Mouse (Mus musculus): ENCODE data around the gene Foxg1.
A peak's percentile ranks its signal among the peaks of the same experiment; 100 is the strongest.

Gene Foxg1

DNA sequence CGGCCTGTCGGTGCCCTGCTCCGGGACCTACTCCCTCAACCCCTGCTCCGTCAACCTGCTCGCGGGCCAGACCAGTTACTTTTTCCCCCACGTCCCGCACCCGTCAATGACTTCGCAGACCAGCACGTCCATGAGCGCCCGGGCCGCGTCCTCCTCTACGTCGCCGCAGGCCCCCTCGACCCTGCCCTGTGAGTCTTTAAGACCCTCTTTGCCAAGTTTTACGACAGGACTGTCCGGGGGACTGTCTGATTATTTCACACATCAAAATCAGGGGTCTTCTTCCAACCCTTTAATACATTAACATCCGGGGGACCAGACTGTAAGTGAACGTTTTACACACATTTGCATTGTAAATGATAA is 3.2 kb downstream of the Foxg1 start:
- DNase-seq (ENCODE audit: low spot score in 2 of 2) = no peak

DNA sequence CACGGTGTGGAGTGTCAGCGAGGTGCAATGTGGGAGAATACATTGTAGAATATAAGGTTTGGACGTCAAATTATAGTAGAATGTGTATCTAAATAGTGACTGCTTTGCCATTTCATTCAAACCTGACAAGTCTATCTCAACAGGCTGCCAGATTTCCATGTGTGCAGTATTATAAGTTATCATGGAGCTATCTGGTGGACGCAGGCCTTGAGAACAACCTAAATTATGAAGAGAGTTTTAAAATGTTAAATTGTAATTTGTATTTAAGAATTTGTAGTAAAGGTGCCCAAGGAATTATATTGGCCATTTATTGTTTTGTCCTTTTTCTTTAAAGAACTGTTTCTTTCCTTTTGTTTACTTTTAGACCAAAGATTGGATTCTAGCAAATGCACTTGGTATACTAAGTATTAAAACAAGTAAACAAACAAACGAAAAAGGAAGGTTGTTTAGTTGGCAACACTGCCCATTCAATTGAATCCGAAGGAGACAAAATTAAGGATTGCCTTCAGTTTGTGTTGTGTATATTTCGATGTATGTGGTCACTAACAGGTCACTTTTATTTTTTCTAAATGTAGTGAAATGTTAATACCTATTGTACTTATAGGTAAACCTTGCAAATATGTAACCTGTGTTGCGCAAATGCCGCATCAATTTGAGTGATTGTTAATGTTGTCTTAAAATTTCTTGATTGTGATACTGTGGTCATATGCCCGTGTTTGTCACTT is 3.8 kb downstream of the Foxg1 start:
- no peak for DNase-seq (ENCODE audit: low spot score in 2 of 2)

DNA sequence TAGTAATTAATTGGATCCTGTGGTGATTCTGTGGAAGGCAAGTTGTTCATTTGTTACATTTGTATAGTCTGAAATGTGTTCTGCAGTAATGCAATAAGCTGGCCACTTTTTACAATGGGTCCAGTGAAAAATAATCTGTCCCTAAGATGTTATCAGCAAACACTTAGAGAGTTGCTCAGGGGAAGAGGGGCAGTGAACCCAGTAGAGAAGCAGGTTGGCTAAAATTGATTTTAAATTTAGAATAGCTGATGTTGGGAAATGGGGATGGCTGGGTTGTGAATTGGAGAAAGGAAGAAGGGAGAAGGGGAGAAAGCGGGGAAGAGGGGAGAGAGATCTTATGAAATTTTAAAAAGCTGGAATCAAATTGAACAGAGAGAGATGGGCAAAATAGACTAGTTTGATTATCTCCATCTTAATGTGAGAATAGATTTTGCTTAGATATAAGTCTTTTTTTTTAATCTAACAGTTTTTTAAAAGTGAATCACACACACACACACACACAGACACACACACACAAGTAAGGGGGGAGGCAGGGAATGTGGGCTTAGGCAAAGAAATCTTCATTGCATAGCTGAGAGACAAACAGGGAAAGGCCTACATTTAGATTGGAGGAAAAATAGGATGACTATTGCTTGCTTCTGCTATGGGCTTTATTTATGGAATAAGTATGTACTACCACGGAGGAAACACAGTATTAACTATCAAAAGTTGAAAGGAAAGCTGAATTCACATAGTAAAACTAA is 5.6 kb downstream of the Foxg1 start:
- no peak for DNase-seq (ENCODE audit: low spot score in 2 of 2)

DNA sequence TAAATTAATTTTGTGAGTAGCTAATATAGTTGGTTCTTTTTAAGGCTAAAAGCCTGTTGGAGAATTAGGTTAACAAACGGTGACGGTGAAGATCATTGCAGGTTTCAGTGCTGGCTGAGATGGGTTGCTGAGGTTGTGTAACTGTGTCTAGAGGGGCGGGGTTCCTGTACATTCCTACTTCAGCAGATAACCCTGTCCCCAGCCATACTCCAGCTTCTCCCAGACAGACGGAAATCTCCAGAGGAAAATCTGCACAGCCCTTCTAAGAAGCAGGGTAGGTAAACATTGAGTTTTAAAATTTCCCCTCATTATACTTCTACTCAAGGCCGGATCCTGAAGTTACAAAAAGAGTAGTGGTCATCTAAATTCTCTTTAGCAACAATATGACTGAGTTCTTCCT is 7.2 kb downstream of the Foxg1 start:
- no peak for DNase-seq (ENCODE audit: low spot score in 2 of 2)

DNA sequence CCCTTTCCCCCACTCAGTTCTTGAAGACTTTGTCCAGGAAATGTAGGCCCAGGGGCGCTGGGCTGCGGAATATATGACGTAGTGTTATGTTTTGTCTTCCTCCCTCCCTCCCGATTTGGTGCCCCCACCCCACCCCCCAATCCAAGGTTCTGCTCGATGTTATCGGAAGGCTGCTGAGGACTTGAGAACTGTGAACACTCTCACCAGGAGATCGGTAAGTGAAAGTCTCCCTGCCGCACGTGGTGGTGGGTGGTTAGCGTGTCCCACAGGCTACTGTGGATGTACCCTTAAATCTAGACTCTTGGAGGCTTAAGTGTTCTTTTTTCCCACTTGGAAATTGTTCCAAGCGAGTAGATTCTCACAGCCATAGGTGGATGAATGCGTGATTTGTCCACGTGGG is 7.8 kb downstream of the Foxg1 start:
- DNase-seq (ENCODE audit: low spot score in 2 of 2) = no peak

DNA sequence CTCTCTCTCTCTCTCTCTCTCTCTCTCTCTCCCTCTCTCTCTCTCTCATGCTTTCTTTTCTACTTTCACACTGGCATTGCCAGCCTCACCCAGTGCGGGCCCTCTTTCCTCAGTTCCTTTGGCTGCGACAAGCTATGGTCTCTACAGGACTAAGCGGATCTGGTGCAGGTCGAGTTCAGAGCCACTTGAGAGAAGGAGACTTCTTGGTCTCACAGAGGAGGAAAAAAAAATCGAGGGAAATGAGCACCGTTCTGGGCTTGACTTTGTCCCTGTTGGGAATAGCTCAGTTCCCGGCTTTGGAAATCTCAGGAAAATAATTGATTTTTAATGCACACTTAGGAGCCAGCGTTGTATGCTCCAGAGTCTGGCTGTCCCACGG is 8.5 kb downstream of the Foxg1 start:
- DNase-seq (ENCODE audit: low spot score in 2 of 2) = no peak

DNA sequence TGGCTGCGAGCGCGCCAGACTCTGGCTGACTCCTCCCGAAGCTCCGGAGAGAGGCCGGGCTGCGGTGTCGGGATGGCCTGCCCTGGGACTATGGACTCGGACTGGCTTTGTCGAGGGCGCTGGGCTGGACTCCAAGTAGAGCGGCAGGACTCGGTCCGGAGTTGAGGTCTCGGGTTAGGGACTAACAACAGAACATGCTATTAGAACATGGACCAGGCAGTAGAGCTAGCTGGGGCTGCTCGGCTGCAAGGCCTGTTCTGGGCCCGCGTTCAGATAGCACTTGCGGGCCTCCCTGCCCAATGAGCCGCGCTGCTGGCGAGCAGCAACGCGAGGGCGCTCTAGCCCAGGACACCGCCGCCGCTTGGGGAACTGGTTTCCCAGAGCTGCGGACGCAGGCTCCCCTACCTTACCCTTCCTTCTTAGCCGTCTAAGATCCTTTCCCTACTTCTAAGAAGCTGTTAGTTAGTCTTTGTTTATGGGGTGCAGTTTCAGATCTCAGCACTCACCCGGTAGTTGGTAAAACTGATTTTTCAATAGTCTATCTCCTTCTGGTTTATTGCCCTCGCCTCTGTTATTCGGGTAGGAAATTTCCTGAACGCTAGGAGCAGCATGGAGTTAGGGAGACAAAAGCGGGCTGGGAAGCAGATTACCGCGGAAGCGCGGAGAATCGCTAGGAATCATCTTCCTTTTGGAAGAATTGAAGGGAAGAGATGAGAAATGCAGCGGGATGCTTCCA is 9.0 kb downstream of the Foxg1 start:
- DNase-seq (ENCODE audit: low spot score in 2 of 2) = peak in 1 of 2 experiments; percentile 62

DNA sequence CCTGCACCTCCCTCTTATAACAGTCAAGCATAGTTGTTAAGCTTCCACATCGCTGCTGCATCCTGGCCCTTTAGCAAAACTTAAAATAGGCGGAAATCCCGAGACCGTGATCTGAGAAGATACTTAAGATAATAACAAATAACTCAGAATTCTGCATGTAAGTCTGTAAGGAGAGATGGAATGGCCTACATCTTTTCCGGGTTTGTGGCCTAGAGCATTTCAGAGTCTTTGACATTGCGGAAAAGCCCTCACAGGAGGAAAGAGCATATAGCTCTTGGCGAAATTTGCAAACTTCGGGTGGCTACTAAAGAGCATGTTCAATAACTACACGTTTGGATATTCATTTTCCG is 9.6 kb downstream of the Foxg1 start:
- DNase-seq (ENCODE audit: low spot score in 2 of 2) = no peak

DNA sequence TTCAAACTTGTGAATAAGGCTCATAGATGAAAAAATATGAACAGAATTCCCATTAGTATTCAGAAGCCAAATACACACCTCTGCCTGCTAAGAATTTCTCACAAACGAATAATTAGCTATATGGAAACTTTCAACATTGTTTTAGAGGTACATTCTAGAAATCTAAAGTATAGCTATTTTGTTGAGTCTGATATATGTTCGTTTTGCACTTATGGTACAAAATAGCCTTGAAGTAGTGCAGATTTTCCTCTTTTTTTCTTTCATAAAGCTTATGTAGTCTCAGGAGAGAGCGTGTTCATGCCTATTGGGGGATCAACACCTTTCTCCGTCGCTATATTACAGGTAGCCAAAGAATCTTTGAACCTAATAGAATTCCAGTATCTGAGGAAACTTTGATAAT is 10.4 kb downstream of the Foxg1 start:
- DNase-seq (ENCODE audit: low spot score in 2 of 2) = no peak

DNA sequence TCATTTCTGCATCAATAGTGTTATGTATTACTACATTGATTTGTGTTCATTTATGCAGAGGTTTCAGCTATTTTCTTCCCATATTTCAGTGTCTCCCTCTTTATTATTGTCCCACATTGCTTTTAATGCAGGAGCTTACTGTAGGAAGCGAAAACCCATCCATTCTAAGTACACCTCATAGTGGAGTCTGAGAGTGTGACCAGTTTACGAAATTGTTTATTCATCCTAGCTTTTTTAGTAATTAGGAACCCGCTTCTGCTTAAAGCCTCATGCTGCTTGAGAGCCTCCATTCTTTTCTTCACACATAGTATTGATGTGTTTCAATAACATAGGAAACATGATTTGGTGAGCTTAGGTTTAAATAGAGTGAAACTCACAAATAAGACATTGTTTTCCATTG is 11.2 kb downstream of the Foxg1 start:
- DNase-seq (ENCODE audit: low spot score in 2 of 2) = no peak

DNA sequence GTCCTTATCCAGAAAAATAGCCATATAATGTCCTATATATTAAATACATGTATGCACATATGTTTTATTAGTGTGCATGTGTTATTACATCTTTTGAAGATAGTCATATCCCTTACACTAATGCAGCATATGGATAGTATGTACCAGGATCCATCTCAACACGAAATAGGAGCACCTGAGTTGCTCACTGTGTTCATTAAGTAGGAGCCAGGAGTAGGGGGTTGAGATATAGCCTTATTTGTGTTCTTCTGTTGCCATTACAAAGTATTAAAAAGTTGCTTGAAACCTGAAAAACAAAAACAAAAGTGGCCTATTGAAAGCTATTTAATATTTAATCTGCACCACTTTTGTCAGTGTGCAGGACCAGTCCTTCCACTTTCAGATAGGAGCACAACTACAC is 11.7 kb downstream of the Foxg1 start:
- DNase-seq (ENCODE audit: low spot score in 2 of 2) = no peak

DNA sequence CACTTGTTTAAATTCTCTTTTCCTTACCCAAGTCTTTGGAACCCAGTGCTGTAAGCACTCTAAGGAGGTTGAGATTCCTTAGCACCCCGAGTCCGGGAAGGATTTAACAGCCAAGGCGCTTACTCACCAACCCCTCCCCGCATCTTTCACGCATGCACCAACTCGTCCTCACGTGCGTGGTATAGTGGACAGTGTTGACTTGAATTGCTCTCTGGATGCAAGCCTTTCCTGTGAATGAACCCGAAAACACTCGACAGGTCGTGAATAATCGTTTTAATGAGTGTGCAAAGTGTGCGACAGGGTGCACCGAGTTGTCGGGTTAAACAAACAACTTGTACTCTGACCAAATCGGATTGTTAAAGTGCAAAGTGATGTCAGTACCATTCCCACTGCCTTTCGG is 12.4 kb downstream of the Foxg1 start:
- DNase-seq (ENCODE audit: low spot score in 2 of 2) = no peak

DNA sequence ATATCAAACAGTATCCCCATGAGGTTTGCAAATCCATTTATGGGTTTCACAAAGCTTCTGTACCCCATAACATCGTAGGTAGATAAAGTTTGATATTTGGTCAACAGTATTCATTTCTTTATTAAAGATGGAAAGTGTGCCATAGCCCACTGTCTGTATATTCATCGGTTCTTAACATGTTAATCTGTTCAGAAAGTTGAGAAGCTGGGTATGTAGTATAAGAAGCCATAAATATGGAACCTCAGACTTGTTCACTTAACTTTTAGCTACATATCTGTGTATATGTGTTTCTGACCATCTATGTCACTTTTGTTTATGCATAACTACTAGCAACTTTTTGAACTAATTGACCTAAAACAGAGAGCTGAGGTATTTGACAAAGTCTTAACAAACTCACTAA is 13.5 kb downstream of the Foxg1 start:
- no peak for DNase-seq (ENCODE audit: low spot score in 2 of 2)

DNA sequence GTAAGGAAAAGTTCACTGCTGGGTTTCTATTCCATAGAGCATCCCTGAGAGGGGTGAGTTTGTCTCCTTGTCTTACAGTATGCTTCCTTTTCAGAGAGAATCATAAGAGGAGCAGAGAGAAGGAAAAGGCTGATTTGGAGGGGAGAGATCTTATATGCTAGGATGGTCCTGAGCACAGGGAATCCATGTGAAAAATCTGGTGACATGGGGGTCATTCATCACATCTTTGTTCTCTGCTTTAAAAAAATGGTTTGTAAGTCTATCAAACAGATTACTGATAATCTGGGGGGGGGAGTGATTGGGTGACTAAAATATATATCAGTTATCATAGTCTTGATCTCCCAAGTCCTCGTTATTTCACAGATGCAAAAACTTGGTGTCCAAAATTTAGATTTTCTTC is 14.3 kb downstream of the Foxg1 start:
- DNase-seq (ENCODE audit: low spot score in 2 of 2) = no peak

DNA sequence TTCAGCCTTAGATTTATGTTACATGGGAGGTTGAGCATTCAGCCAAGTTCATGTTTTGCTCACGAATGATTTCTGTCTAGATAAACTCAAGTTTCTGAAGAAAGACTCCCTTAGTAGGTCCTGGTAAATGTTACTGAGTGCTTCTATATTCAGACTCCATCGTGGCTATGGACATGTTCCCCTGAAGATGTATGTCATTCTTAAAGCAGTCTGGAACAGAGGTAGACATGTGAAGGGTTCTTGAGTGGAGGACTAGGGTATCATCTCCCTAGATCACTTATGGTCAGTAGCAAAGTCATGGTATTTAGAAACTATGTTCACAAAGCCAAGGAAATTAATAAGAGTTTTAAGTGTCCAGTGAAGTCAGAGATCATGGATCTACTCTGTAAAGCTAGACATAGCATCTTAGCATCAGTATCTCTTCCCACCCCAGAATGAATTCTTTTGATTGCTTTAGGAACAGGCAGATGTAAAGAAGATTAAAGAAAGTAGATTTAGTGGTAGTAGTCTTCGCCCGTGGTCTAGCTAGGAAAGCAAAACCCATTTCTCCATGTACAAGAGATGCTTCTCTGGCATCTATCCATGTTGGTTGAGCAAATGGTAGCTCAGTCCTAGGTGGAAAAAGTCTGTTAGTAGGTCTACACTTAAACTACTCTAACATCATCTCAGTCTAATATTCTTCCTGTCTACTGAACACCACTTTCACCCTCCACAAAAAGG is 15.1 kb downstream of the Foxg1 start:
- DNase-seq (ENCODE audit: low spot score in 2 of 2) = no peak

DNA sequence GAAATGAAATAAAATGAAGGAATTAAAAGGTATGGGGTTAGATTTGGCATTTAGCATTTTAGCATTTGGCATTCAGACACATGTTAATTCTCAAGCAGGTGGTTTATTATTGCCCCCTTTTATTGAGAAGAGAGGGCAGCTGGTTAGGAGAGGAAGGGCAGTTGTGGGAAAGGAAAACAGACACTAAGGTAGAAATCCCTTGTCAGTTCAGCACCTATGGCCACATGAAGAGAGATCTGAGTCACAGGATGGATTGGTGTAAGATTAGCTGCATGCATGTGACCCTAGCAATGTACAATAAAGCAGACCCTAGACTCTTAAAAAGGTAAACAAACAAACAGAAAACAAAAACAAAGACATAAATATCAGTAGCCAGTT is 15.7 kb downstream of the Foxg1 start:
- DNase-seq (ENCODE audit: low spot score in 2 of 2) = no peak

DNA sequence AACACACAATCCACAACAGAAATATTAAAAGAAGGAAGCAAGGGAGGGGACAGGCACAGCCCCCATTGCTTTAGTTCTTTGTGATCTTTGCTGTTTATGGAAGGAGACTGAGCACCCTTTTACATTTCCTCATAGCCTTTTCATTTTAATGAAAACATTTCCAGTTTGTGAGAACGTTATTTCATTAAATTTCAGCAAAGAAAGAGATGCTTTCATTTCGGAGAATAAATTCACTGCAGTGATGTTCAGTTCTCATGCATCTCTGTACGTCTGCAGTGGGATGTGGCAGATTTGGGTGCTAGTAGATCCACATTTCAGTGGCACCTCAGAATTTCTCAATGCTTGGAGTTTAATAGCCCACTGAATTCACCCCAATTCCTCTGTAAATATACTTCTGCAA is 16.2 kb downstream of the Foxg1 start:
- no peak for DNase-seq (ENCODE audit: low spot score in 2 of 2)

DNA sequence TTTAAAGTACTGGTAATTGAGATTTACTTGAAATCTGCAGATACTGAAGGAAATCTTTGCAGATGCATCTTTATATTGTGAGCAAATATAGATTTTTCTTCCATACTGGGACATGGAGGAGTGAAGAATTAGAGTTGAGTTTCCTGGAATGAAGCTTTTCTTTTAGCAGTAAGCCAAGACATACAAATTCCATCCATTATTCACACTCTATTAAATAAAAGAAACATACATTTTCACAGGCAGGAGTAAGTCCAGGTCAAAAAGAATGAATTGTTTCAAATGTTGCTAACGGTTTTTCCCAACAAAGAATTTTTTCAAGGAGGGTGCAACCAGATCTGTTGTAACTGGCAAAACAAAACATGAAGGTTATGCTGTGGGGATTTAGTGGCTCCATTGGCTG is 17.2 kb downstream of the Foxg1 start:
- DNase-seq (ENCODE audit: low spot score in 2 of 2) = no peak

DNA sequence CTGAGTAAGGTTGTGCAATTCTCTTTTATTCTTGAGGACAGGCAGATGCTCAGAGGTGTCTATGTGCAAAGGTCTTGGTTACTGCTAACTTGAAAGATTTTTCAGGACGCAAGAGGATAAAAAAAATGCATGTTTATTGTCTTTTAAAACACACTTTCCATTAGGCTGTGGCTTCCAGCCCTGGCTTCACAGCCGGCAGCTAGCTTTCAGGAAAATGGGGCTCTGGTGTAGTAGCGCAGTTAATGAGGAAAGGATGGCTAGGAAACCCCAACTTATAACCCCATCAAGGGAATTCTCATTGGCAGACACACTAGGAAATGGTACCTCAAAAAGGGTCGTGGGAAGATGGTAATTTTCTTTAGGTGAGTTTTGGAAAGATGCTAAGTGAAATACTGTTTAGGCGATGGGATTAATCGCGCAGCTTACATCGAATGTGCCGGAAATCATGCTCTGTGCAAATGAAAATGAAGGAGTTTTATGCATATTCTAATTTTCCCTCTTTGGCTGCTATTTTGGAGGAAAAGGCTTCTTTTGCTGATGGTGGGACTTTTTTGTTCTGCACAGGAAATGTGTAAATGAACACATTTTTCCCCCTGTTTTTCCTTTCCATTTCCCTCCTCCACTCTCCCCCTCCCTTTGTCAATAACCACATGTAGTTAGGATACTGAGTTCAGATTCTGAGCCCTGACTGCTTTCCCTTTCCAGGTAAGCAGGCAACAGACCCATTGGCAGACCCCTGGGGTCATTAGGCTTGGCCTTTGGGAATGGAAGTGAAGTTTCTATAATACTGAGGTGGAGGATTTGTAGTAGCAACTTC is 17.8 kb downstream of the Foxg1 start:
- no peak for DNase-seq (ENCODE audit: low spot score in 2 of 2)

DNA sequence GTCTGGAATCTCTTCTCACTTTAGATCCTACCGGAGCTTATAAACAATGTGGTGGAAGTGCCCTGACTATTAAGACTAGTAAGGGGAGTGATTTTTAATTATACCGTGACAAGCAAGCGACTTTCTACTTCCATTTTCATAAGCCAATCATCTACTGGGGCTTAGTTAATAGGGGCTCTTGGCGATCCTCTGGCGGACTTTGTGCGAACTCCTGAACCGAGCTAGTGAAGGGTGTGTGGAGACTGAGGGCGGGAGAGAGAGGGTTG is 18.3 kb downstream of the Foxg1 start:
- DNase-seq (ENCODE audit: low spot score in 2 of 2) = no peak

DNA sequence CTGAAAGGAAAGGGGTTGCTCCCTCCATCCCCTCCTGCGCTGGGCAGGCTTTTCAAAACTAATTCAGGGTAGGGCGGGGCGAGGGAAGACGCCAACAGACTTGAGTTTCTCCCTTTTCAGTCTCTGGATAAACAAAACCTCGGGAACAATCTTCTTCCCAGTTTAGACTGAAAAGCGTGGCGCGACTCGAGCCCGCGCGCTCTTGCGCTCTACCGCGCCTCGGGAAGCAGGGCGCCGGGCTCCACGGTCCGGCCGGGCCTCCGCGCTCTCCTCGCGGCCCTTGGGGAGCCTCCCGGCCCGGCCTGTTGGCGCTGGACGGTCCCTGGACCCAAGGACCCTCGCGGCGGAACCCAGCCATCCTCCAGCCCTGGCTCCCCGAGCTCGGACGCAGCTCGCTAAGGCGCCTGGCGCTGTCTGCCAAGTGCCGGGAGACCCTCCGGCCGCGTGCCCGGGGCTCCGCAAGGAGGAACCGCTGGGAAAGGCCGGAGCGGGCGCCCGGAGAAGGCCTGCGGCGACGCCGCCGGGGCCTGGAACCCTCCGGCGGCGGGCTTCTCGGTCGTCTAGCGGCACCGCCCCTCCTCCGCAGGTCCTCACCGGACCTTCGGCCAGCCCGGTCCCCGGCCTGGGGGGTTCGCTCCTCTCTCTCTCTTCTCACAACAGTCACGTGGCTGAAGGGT is 18.8 kb downstream of the Foxg1 start:
- peak; percentile 53 to 59 for DNase-seq (ENCODE audit: low spot score in 2 of 2)

DNA sequence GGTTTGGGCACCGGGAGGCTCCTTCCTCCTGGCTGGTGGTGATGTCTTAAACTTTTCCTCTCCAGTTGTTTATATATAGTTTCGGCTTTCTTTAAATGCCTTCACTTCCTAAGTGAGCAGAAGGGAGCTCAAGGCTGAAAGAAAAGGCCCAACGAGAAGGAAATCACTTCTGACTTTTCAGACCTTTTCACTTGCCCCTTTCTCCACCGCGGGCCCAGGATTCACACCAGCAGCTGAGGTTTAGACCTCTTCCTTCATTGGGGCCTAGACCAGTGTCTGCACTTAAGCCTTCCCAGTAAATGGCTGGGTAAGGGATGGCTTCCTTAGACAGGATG is 19.3 kb downstream of the Foxg1 start:
- no peak for DNase-seq (ENCODE audit: low spot score in 2 of 2)

All from frontal cortex, postnatal 25 days (tissue).